Mouse (Mus musculus) embryonic stem cell, embryonic (primary cell): ENCODE data around the gene Sgk1.

Experiments used
- CTCF ChIA-PET, 4 experiments: fragments of 300-600 bp in 2 of 4; fragments of 350-600 bp in 2 of 4; sonication (Branson Sonifier 250); formaldehyde crosslinking; loops; one replicate each; lab custom pipeline; 2022; ENCODE audit warnings: inconsistent platforms in 2 of 4; lab: Charles Lee
- POLR2A ChIA-PET, 4 experiments: fragments of 300-600 bp in 2 of 4; fragments of 350-600 bp in 2 of 4; sonication (Branson Sonifier 250); formaldehyde crosslinking; loops; one replicate each; lab custom pipeline; 2022; ENCODE audit warnings: antibody characterized with exemption in 4 of 4, inconsistent platforms in 1 of 4; lab: Charles Lee

Gene Sgk1

DNA sequence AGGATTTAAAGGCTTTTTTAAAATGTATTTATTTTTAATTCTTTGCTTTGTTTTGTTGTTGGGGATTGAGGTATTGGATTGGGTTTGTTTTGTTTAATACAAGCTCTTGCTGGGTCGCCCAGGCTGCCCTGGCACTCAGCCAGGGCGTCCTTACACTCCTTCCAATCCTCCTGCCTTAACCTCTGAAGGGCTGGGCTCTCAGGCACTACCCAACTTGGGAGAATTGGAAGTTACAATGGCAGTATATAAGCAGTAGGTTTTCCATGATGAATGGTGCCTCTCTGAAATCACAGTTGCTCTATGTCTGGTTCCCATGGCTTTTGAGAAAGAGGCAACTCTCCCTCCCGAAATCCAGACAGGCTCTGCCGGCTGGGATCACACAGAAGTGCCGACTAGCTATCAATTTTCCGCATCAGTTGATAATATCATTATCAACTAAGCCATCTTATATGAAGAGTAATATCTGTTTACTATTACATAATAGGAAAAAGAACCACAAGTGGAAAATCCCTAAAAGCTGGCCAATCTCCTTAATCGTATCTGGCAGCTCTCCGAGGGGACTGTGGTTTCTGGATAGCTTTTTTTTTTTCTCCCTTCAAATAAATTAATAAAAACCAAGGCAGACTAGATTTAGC is 40.8 kb downstream of the Sgk1 start:
- ChIA-PET CTCF (interaction anchor here in 2 of 4 experiments (0.6 to 2.2 kb wide), 4 partner anchors 69 to 539 kb away, joined by 3 to 8 read pairs (median 4); no protein-coding TSS in a partner anchor), POLR2A (interaction anchor here (0.6 to 4.2 kb wide), 46 partner anchors 10 to 816 kb away, joined by 3 to 30 read pairs (median 6); no protein-coding TSS in a partner anchor)

DNA sequence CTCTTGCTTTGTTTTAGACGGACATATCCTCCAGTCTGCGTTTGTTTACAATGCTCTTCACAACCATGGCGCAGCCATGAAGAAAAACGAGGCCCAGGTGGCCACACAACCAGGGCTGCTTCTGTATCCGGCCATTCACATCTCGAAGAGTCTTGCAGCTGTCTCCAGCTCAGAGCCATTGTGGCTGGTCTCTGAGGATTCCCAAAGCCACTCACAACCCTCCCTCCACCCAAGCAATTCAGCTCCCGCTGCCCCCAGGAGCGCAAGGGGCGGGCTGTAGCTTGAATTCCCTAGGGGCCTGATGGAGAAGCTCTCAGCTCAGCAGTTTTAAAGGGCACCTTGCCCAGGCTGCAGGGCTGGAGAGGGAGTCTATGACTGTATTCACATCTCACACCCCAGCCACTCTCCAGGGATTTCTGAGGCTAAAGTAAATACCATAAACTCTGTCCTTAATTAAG is 41.5 kb downstream of the Sgk1 start:
- CTCF ChIA-PET = interaction anchor here in 2 of 4 experiments (0.9 to 2.2 kb wide), 4 partner anchors 68 to 539 kb away, joined by 3 to 8 read pairs (median 4); no protein-coding TSS in a partner anchor

DNA sequence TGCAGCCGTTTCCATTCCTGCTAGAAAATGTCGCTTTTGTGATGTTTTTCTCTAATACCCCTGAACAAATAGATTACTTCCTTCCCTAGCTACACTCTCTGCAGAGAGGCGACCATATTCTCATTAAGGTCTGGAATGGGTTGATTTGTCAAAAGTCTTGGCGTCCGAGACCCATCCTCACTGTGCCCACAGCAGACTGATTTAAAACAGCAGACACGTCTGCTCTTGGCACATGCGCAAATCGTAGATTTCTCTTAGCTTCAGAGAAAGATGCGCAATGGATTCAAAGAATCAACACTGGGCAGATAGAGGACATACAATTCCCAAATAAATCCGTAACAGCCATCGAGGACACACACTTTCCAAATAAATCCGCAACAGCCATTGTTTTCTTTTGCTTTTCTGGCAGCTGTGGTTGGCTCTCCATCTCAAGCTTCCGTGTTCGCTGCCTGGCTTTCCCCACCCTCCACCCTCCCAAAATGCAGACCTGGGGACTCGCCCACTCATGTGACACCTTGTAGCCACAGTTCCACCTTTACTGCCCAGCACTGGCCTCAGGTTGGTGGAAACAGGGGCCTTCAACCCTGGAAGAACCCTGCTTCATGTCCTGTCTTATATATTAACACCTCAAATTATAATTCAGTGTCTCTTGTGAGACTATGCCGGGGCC is 42.2 kb downstream of the Sgk1 start:
- POLR2A ChIA-PET = interaction anchor here in 3 of 4 experiments (0.7 to 4.2 kb wide), 31 partner anchors 10 to 217 kb away, joined by 3 to 30 read pairs (median 7); no protein-coding TSS in a partner anchor
- CTCF ChIA-PET = interaction anchor here in 2 of 4 experiments (0.9 to 2.2 kb wide), 4 partner anchors 67 to 540 kb away, joined by 3 to 8 read pairs (median 4); no protein-coding TSS in a partner anchor

More for the DNA sequence above, 41.5 kb downstream of the Sgk1 start:
- POLR2A ChIA-PET = interaction anchor here (0.6 to 4.2 kb wide), 43 partner anchors 11 to 96 kb away, joined by 3 to 30 read pairs (median 6); no protein-coding TSS in a partner anchor

DNA sequence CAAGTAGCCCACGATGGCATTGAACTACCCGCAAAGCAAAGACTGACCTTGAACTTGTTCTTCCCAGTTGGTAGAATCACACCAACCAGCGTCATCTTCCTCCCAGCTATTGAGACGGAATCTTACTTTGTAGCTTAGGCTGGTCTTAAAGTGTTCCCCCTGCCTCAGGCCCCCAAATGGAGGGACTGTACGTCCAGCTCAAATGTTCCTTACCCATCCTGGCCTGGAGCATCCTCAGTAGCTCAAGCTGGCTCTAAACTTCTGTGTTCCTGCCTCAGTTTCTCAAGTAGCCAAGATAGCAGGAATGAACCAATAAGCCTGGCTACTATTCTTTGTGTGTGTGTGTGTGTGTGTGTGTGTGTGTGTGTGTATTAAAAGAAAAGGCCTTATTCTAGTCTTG is 45.0 kb downstream of the Sgk1 start:
- POLR2A ChIA-PET = interaction anchor here in 3 of 4 experiments (0.6 to 2.0 kb wide), 10 partner anchors 9 to 825 kb away, joined by 3 to 11 read pairs (median 3); no protein-coding TSS in a partner anchor

DNA sequence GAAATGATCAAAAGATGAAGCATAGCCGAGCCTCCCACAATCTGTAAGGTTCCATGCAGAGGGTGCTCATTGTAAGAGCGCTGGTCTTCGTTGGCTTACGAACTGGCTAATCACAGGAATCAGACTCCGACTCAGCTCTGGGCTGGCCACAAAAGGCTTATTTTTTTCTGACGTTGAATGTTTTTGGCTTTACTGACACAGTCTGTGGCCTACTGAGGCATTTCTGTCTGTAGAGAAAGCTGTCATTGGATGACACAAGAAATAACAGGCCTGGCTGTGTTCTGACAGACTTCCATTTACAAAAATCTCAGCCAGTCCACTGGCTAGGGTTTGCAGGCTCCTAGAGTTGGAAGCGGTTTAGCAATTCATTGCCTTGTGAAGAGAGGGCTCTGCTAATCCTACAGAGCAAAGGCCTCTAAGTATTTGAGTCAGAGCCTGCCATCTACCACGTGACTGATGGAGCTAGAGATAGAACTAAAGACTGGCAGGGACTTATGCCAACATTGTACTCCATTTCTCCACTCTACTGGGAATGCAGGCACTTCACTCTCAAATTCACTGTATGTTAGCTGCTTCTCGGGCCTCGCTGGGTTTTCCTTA is 48.9 kb downstream of the Sgk1 start:
- ChIA-PET CTCF (no interaction called here), POLR2A (interaction anchor here in 2 of 4 experiments (0.6 to 1.5 kb wide), 2 partner anchors 20 to 50 kb away, joined by 3 to 4 read pairs; no protein-coding TSS in a partner anchor)

More for the DNA sequence above, 45.0 kb downstream of the Sgk1 start:
- CTCF ChIA-PET = interaction anchor here in 1 of 4 experiments (0.7 kb wide), 1 partner anchor 66 kb away, joined by 3 read pairs; no protein-coding TSS in a partner anchor

DNA sequence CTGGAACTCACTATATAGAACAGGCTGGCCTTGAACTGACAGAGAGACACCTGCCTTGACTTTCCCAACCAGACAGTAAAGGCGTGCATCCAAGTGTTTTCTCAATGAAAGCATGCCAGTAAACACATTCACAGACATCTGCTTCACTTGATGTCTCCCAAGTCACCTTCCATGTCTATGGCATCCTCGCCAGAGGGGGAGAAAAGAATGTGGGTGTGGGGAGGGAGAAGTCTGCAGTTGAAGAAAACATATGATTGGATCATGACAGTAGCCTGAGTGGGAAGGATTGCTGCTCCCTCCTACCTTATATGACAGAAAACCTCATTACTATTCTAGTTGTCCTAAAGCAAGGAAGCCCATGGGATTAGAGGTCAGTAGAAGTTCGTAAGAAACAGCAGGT is 50.8 kb downstream of the Sgk1 start:
- CTCF ChIA-PET = no interaction called here
- POLR2A ChIA-PET = interaction anchor here in 1 of 4 experiments (1.3 kb wide), 1 partner anchor 9 kb away, joined by 3 read pairs; no protein-coding TSS in a partner anchor

DNA sequence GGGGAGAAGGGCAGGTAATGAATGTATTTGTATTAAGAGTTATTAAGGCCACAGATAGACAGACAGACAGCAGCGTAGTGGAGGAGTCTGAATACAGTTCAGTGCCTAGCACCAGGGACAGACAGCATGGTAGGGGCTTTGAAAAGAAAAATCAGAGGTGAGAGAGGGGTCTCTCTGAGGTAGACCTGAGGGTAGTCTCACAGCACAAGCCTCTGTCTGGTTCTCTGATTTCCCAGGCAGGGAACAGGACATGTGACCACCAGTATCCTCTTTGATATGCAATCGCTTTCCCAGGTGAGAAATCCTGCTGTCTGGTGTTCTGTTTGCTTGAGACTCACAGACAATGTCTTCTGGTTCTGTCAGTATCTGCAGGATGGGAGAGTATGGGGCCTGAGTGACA is 52.8 kb downstream of the Sgk1 start:
- ChIA-PET POLR2A (interaction anchor here in 2 of 4 experiments (0.9 to 2.7 kb wide), 4 partner anchors 11 to 89 kb away, joined by 3 to 8 read pairs (median 4); no protein-coding TSS in a partner anchor), CTCF (no interaction called here)

DNA sequence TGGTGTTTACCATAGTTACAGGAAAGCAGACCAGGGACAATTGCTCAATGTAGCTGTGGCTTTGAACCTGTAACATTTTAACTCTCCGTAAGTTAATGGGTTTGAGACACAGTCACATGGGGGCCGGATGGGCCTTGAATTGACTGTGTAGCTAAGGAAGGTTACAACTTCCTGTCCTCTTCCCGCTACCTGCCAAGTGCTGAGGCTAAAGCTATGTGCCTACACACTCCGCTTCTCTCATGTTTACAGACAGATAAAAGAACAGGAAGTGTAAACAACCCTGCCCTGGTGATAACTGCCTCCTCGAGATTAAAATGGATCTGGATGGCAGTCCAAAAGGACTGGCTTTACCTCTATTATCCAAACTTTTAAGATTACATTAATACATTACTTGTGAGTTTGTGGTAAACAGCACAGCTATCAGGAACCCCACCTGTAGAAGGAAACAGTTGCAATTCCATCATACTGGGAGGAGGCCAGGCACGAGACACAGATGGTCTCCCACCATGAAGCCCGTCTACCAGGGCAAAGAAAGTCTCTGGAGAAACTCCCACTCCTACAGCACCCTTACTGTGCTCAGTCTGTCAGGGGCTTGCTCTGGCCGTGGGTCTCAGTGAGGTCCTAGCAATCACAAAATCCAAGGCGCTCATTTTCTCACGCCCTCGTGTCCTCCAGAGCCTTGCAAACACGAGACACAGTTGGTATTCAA is 54.7 kb downstream of the Sgk1 start:
- POLR2A ChIA-PET = interaction anchor here (0.5 to 3.0 kb wide), 46 partner anchors 9 to 348 kb away, joined by 3 to 23 read pairs (median 4); no protein-coding TSS in a partner anchor
- CTCF ChIA-PET = interaction anchor here in 2 of 4 experiments (0.7 to 1.1 kb wide), 2 partner anchors 54 to 232 kb away, joined by 3 read pairs; no protein-coding TSS in a partner anchor

DNA sequence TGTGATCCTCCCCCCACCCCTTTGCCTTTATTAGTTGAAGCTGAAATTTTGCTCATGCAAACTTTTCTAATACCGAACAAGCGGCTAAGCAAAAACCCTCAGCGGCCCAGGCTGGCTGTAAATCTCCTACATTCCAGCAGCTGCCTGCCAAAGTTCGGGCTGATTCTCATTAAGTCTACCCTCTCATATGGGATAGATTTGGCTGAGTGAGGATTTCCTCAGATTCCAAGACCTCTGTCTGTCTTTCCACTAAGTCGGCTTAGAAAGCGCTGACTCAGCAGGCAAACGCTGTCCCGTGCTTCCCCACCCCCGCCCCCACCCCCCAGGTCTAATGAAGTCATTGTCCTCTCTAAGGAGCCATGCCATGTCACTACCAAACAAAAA is 55.2 kb downstream of the Sgk1 start:
- POLR2A ChIA-PET = interaction anchor here (0.5 to 3.0 kb wide), 38 partner anchors 10 to 581 kb away, joined by 3 to 23 read pairs (median 5); no protein-coding TSS in a partner anchor
- CTCF ChIA-PET = interaction anchor here in 2 of 4 experiments (0.7 to 1.1 kb wide), 3 partner anchors 54 to 232 kb away, joined by 3 to 6 read pairs (median 3); no protein-coding TSS in a partner anchor

DNA sequence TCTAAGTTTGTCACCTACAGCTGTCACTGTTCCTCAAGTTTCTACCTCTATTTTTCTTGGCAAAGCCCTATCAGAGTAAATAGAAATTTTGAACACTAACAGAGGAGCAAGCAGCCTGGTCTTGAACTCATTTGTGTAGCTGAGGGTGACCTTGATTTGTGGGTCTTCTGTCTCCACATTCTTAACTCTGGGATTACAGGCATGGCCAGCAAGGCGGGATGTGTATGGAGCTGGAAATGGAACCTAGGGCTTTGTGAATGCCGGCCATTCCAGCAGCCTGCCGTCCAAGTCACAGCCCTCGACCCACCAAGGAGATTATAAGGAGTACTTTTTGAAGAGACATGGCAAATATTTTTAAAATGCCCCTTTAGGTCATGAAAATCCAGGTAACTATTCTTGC is 56.2 kb downstream of the Sgk1 start:
- POLR2A ChIA-PET = interaction anchor here in 3 of 4 experiments (0.6 to 3.0 kb wide), 13 partner anchors 8 to 109 kb away, joined by 3 to 23 read pairs (median 6); no protein-coding TSS in a partner anchor
- CTCF ChIA-PET = interaction anchor here in 1 of 4 experiments (0.8 kb wide), 1 partner anchor 111 kb away, joined by 6 read pairs; no protein-coding TSS in a partner anchor

DNA sequence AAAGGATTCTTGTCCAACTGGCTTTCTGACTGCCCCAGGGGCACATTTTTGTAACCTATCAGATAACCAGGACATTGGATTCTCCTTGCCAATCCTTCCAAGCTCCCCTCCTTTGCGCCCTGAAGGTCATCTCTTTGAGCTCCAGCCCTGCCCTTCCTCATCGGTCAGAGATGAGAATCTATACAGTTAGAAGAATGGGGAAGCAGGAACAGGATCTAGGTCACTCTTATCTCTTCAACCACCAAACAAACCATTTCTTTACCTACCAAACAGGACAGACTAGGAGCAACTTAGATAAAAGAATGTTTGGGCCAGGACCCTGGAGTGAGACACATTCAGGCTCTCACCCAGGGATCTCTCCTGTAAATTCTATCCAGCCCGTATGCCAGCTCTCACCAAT is 59.3 kb downstream of the Sgk1 start:
- ChIA-PET CTCF (interaction anchor here in 3 of 4 experiments (0.6 to 0.7 kb wide), 3 partner anchors 35 to 279 kb away, joined by 3 to 8 read pairs (median 3); no protein-coding TSS in a partner anchor), POLR2A (interaction anchor here (0.6 to 1.4 kb wide), 11 partner anchors 9 to 1738 kb away, joined by 3 to 5 read pairs (median 3); no protein-coding TSS in a partner anchor)

DNA sequence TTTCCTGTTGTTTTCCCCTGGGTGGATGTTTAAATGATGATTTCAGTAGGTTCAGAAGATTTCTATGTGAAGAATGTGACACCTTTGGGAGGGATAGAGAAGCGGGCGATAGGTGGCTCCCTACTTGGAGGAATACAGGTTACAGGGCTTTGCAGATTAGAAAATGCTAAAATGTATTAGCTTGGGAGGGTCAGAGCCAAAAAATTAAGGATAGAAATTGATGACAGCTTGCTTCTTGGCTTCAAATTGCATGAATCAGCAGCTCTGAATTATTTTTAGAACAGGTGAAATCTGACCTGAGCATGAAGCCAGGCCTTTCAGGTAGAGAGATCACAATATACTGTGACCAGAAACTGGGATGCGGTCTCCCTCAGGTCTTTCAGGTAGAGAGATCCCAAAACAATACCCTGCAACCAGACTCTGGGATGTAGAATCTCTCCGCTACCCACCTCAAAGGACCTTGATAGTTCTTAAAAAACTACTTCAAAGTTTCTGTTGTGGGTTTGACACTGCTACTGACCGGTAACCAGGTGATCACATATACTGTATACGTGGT is 61.2 kb downstream of the Sgk1 start:
- CTCF ChIA-PET = no interaction called here

DNA sequence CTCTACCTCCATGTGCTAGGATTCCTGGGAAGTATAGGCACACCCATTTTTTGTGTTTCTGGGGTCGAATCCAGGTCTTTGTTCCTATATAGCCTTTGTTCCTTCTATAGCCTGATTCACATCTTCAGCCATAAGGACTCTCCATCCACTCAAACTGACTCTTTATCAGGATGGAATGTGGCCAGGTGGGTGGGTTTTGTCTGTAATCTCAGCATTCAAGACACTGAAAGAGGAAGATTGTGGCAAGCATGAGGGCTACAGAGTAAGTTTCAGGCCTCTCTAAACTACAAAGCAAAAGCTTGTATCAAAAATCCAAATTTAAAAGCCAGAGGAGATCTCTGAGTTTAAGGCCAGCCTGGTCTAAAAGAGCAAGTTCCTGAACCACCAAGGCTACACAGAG is 63.2 kb downstream of the Sgk1 start:
- POLR2A ChIA-PET = interaction anchor here in 2 of 4 experiments (0.5 to 0.9 kb wide), 2 partner anchors 49 to 50 kb away, joined by 3 to 5 read pairs; no protein-coding TSS in a partner anchor
- CTCF ChIA-PET = interaction anchor here in 2 of 4 experiments (0.6 to 0.7 kb wide), 2 partner anchors 205 to 498 kb away, joined by 3 to 9 read pairs; no protein-coding TSS in a partner anchor

More for the DNA sequence above, 61.2 kb downstream of the Sgk1 start:
- POLR2A ChIA-PET = interaction anchor here in 1 of 4 experiments (0.7 to 1.0 kb wide), 4 partner anchors 20 to 114 kb away, joined by 3 to 4 read pairs (median 3); no protein-coding TSS in a partner anchor

DNA sequence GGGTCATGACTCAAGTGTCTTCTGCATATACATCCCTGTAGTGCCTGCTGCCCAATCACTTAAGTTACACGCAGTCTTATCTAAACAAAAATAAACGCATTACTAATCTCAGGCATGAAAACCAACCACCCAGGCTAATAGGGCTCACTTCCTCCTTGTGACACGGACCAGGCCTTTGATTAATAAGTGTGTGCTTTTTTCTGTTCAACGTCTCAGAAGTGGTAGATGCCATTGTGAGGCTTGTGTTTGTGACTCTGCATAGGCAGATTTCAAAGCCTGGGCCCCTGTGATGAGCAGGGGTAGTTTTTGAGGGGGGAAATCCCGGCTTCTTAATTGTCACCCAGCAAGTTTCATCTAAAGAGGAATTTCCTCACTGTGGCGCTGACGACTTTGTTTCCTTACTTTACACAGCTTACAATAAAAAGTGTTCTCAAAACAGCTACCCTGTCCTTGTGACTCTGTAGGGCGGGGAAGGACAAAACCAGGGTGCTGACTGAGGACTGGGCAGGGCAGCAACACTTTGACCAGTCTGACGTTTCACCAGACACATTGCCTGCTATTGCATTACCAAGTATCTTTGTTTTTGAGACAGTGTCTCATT is 64.9 kb downstream of the Sgk1 start:
- ChIA-PET CTCF (no interaction called here), POLR2A (interaction anchor here in 1 of 4 experiments (1.3 kb wide), 1 partner anchor 10 kb away, joined by 5 read pairs; no protein-coding TSS in a partner anchor)

DNA sequence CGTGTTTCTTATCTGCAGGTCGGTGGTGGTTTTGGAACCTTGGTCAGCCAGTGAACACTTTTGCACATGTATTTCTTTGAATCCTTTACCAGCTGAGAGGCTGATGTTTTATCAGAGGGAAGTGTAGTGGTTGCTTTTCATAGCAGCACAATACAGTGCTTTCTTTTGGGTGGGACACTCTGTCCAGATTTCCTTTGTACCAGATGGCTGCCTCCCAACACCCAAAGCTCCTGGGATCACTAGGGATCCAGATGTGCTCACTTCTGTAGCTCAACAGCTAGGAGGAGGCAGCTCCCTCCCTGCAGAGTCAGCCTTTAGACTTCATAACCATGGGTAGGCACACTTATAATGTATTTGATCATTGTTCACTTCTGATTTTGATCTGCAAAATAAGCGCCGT is 70.5 kb downstream of the Sgk1 start:
- ChIA-PET POLR2A (interaction anchor here in 3 of 4 experiments (1.0 to 2.1 kb wide), 4 partner anchors 26 to 46 kb away, joined by 3 to 5 read pairs (median 4); no protein-coding TSS in a partner anchor), CTCF (no interaction called here)

DNA sequence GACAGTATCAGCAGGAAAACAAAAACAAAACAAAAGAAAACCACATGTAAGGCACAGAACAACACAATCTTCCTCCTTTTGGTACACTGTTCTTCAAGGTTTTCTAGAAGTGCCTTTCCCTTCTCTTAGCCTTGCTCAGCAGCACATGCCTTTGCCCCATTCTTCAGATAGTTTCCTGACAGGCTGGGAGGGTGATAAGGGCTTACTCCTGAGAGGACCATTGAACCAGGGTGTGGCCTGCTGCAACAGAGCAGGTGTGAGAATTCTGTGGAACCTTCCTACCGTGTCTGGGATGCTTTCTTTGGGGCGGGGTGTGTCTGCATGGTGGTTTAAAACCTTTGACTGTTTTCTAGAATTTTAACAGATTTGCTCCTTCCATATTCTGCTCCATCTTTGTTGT is 79.1 kb downstream of the Sgk1 start:
- ChIA-PET CTCF (no interaction called here), POLR2A (interaction anchor here in 1 of 4 experiments (1.0 to 1.3 kb wide), 2 partner anchors 25 to 31 kb away, joined by 3 to 4 read pairs; no protein-coding TSS in a partner anchor)
